Mouse (Mus musculus) ES-E14 (cell line): ENCODE data around the gene Sec61b.

Experiments
- CHD2 ChIP-seq: IDR thresholded peaks from 2 replicates; pipeline ENCODE4 v1.6.1; 2014; ENCODE audit warnings: mild to moderate bottlenecking, low read depth, low read length, inconsistent platforms
- HCFC1 ChIP-seq: IDR thresholded peaks from 2 replicates; pipeline ENCODE4 v1.6.1; 2012; ENCODE audit warnings: low read length, inconsistent platforms, borderline replicate concordance; ENCODE audit not compliant: insufficient read depth
- ZC3H11A ChIP-seq: IDR thresholded peaks from 2 replicates; pipeline ENCODE4 v1.6.1; 2012; ENCODE audit warnings: low read depth, mild to moderate bottlenecking, inconsistent platforms, low read length, borderline replicate concordance
- ZNF384 ChIP-seq: IDR thresholded peaks from 2 replicates; pipeline ENCODE4 v1.6.1; 2012; ENCODE audit warnings: low read depth, low read length, inconsistent platforms

- no peak for TF ChIP-seq ZC3H11A
- no peak for TF ChIP-seq ZNF384
- TF ChIP-seq HCFC1 = no peak
- TF ChIP-seq CHD2 = no peak
Observed at GRCm38 (mm10) chr4:47438956-47439355, 35.5 kb upstream of the Sec61b start.
